Mouse (Mus musculus): Measurements from ENCODE around the gene Asgr1. TPM values are rescaled to one million over a fixed set of nuclear protein-coding genes. Genes with fewer than 3 reads are reported as not detected.

Asgr1 gene
- polyA plus RNA-seq, 1 experiment from 2014 or later: 0.88 TPM

GRCm38 (mm10) chr11:70080803-70081590, 27.1 kb downstream of the Asgr1 start:
- WGBS: 88% methylated on average over 15 of the region's 15 CpGs
- no peak for ATAC-seq (replicated peaks; ENCODE audit: low FRiP score)
- H3K4me1 ChIP-seq (replicated peaks; ENCODE audit: control insufficient read depth, insufficient read depth, low read length): no peaks in the 10 kb centered on the region; the same call in 1 of the 2 replicates
- H3K36me3 ChIP-seq (ENCODE audit: control insufficient read depth, insufficient read depth, low read length): no peaks in the 10 kb centered on the region
- no peak overlapping the region for H3K4me3 ChIP-seq (ENCODE audit: low read depth, low read length)
- H3K27me3 ChIP-seq (ENCODE audit: control insufficient read depth, insufficient read depth, low read length): no peaks in the 10 kb centered on the region
- H3K9ac ChIP-seq (ENCODE audit: low read length): no peak overlapping the region
- no peak overlapping the region for H3K4me2 ChIP-seq (ENCODE audit: low read depth, low read length, severe bottlenecking)
- H3K27ac ChIP-seq (ENCODE audit: low read depth, low read length): no peak overlapping the region
- no peaks in the 10 kb centered on the region for H3K9me3 ChIP-seq (ENCODE audit: control insufficient read depth, low read length)
- DNase-seq (ENCODE audit: low spot score): no peak

- ATAC-seq (replicated peaks; ENCODE audit: low FRiP score): no peak
- H3K4me2 ChIP-seq (ENCODE audit: low read depth, low read length, severe bottlenecking): no peak overlapping the region
- no peaks in the 10 kb centered on the region for H3K27me3 ChIP-seq (ENCODE audit: control insufficient read depth, insufficient read depth, low read length)
- H3K9me3 ChIP-seq (ENCODE audit: control insufficient read depth, low read length): no peaks in the 10 kb centered on the region
- WGBS: 81% methylated on average over 8 of the region's 8 CpGs
- no peak overlapping the region for H3K4me3 ChIP-seq (ENCODE audit: low read depth, low read length)
- no peak overlapping the region for H3K9ac ChIP-seq (ENCODE audit: low read length)
- no peak overlapping the region for H3K27ac ChIP-seq (ENCODE audit: low read depth, low read length)
- H3K36me3 ChIP-seq (ENCODE audit: control insufficient read depth, insufficient read depth, low read length): no peaks in the 10 kb centered on the region
- no peaks in the 10 kb centered on the region; the same call in 1 of the 2 replicates for H3K4me1 ChIP-seq (replicated peaks; ENCODE audit: control insufficient read depth, insufficient read depth, low read length)
- no peak for DNase-seq (ENCODE audit: low spot score)
Observed at GRCm38 (mm10) chr11:70084563-70084962, 30.7 kb downstream of the Asgr1 start.

- Histone ChIP-seq H3K4me3 (ENCODE audit: low read depth, low read length) (no peak within 1 kb of the TSS), H3K4me2 (ENCODE audit: low read depth, low read length, severe bottlenecking) (no peak within 1 kb of the TSS)
Observed at GRCm38 (mm10) chr11:70091986-70092783, 38.3 kb downstream of the Asgr1 start, which contains the start of gene Asgr2. Asgr2 (plus strand) TSS chr11:70092644.

GRCm38 (mm10) chr11:70097396-70097795, 43.5 kb downstream of the Asgr1 start:
- ATAC-seq (replicated peaks; ENCODE audit: low FRiP score) (no peak), DNase-seq (ENCODE audit: low spot score) (no peak)
- Histone ChIP-seq H3K4me1 (replicated peaks; ENCODE audit: control insufficient read depth, insufficient read depth, low read length) (no peaks in the 10 kb centered on the region), H3K27me3 (ENCODE audit: control insufficient read depth, insufficient read depth, low read length) (no peaks in the 10 kb centered on the region), H3K9ac (ENCODE audit: low read length) (no peak overlapping the region), H3K4me2 (ENCODE audit: low read depth, low read length, severe bottlenecking) (no peak overlapping the region), H3K9me3 (ENCODE audit: control insufficient read depth, low read length) (no peaks in the 10 kb centered on the region), H3K4me3 (ENCODE audit: low read depth, low read length) (no peak overlapping the region), H3K36me3 (ENCODE audit: control insufficient read depth, insufficient read depth, low read length) (no peaks in the 10 kb centered on the region), H3K27ac (ENCODE audit: low read depth, low read length) (no peak overlapping the region)
- WGBS: 81% methylated on average over 11 of the region's 11 CpGs

More at GRCm38 (mm10) chr11:70091986-70092783, 38.3 kb downstream of the Asgr1 start, which contains the start of gene Asgr2:
- Histone ChIP-seq H3K4me1 (replicated peaks; ENCODE audit: control insufficient read depth, insufficient read depth, low read length) (no peaks in the 10 kb centered on the region), H3K27me3 (ENCODE audit: control insufficient read depth, insufficient read depth, low read length) (no peaks in the 10 kb centered on the region), H3K9me3 (ENCODE audit: control insufficient read depth, low read length) (no peaks in the 10 kb centered on the region), H3K36me3 (ENCODE audit: control insufficient read depth, insufficient read depth, low read length) (no peaks in the 10 kb centered on the region), H3K9ac (ENCODE audit: low read length) (no peak within 1 kb of the TSS), H3K27ac (ENCODE audit: low read depth, low read length) (no peak within 1 kb of the TSS)
- ATAC-seq (replicated peaks; ENCODE audit: low FRiP score): no peak
- no peak for DNase-seq (ENCODE audit: low spot score)
- 83% methylated on average over 12 of the region's 12 CpGs for whole genome bisulfite sequencing

GRCm38 (mm10) chr11:70099102-70099501, 45.2 kb downstream of the Asgr1 start:
- DNase-seq (ENCODE audit: low spot score) (no peak), ATAC-seq (replicated peaks; ENCODE audit: low FRiP score) (no peak)
- WGBS: 87% methylated on average over 2 of the region's 2 CpGs
- no peak overlapping the region for H3K27ac ChIP-seq (ENCODE audit: low read depth, low read length)
- H3K4me3 ChIP-seq (ENCODE audit: low read depth, low read length): no peak overlapping the region
- H3K9ac ChIP-seq (ENCODE audit: low read length): no peak overlapping the region
- H3K9me3 ChIP-seq (ENCODE audit: control insufficient read depth, low read length): no peaks in the 10 kb centered on the region
- H3K4me2 ChIP-seq (ENCODE audit: low read depth, low read length, severe bottlenecking): no peak overlapping the region
- no peaks in the 10 kb centered on the region for H3K4me1 ChIP-seq (replicated peaks; ENCODE audit: control insufficient read depth, insufficient read depth, low read length)
- H3K27me3 ChIP-seq (ENCODE audit: control insufficient read depth, insufficient read depth, low read length): no peaks in the 10 kb centered on the region
- H3K36me3 ChIP-seq (ENCODE audit: control insufficient read depth, insufficient read depth, low read length): no peaks in the 10 kb centered on the region

GRCm38 (mm10) chr11:70099809-70100208, 45.9 kb downstream of the Asgr1 start:
- Histone ChIP-seq H3K36me3 (ENCODE audit: control insufficient read depth, insufficient read depth, low read length) (no peaks in the 10 kb centered on the region), H3K9ac (ENCODE audit: low read length) (no peak overlapping the region), H3K9me3 (ENCODE audit: control insufficient read depth, low read length) (no peaks in the 10 kb centered on the region), H3K4me2 (ENCODE audit: low read depth, low read length, severe bottlenecking) (no peak overlapping the region), H3K27ac (ENCODE audit: low read depth, low read length) (no peak overlapping the region), H3K4me1 (replicated peaks; ENCODE audit: control insufficient read depth, insufficient read depth, low read length) (no peaks in the 10 kb centered on the region), H3K27me3 (ENCODE audit: control insufficient read depth, insufficient read depth, low read length) (no peaks in the 10 kb centered on the region), H3K4me3 (ENCODE audit: low read depth, low read length) (no peak overlapping the region)
- DNase-seq (ENCODE audit: low spot score): no peak
- no peak for ATAC-seq (replicated peaks; ENCODE audit: low FRiP score)
- WGBS: 83% methylated on average over 2 of the region's 2 CpGs

GRCm38 (mm10) chr11:70103701-70104315, 49.9 kb downstream of the Asgr1 start:
- Histone ChIP-seq H3K9me3 (ENCODE audit: control insufficient read depth, low read length) (no peaks in the 10 kb centered on the region), H3K4me3 (ENCODE audit: low read depth, low read length) (no peak overlapping the region), H3K4me2 (ENCODE audit: low read depth, low read length, severe bottlenecking) (no peak overlapping the region), H3K27me3 (ENCODE audit: control insufficient read depth, insufficient read depth, low read length) (no peaks in the 10 kb centered on the region), H3K27ac (ENCODE audit: low read depth, low read length) (no peak overlapping the region), H3K9ac (ENCODE audit: low read length) (no peak overlapping the region), H3K36me3 (ENCODE audit: control insufficient read depth, insufficient read depth, low read length) (no peaks in the 10 kb centered on the region), H3K4me1 (replicated peaks; ENCODE audit: control insufficient read depth, insufficient read depth, low read length) (no peaks in the 10 kb centered on the region)
- 89% methylated on average over 14 of the region's 14 CpGs for WGBS
- ATAC-seq (replicated peaks; ENCODE audit: low FRiP score) (no peak), DNase-seq (ENCODE audit: low spot score) (no peak)

- Histone ChIP-seq H3K27me3 (ENCODE audit: control insufficient read depth, insufficient read depth, low read length) (no peaks in the 10 kb centered on the region), H3K9me3 (ENCODE audit: control insufficient read depth, low read length) (no peaks in the 10 kb centered on the region), H3K4me1 (replicated peaks; ENCODE audit: control insufficient read depth, insufficient read depth, low read length) (no peaks in the 10 kb centered on the region), H3K36me3 (ENCODE audit: control insufficient read depth, insufficient read depth, low read length) (no peaks in the 10 kb centered on the region), H3K9ac (ENCODE audit: low read length) (no peak overlapping the region), H3K4me3 (ENCODE audit: low read depth, low read length) (no peak overlapping the region), H3K4me2 (ENCODE audit: low read depth, low read length, severe bottlenecking) (no peak overlapping the region), H3K27ac (ENCODE audit: low read depth, low read length) (no peak overlapping the region)
- DNase-seq (ENCODE audit: low spot score): no peak
- ATAC-seq (replicated peaks; ENCODE audit: low FRiP score): no peak
- 69% methylated on average over 8 of the region's 8 CpGs for WGBS
Observed at GRCm38 (mm10) chr11:70107085-70107484, 53.2 kb downstream of the Asgr1 start.

Data from forebrain, embryonic 11.5 days (tissue).